Mouse (Mus musculus) adrenal gland, adult 18-20 months (tissue): ENCODE results near the gene Apol10b. TPM values are rescaled to one million over a fixed set of nuclear protein-coding genes. Genes with fewer than 3 reads are reported as not detected.

Experiments
- total RNA-seq, 2 experiments: library from RNA; stranded (reverse); gene quantifications; 1 replicate in 1 of 2; 2 replicates in 1 of 2; pipeline ENCODE4 v1.2.3; 2021

The Apol10b gene
- total RNA-seq, 2 experiments from 2014 or later: 0.20 to 0.96 TPM

Other genes starting within 250 kb of the Apol10b start
- gene Apol7a, start 197.0 kb downstream of the Apol10b start, total RNA-seq: under 1 TPM in 1 of 2 experiments, not detected in 1; 0.22 TPM
- 1 to 10 TPM in 1 of 2 experiments, under 1 TPM in 1; 0.70 to 2.2 TPM for gene Apol9a, start 185.0 kb downstream of the Apol10b start, total RNA-seq
- not detected for gene Apol7b, start 148.6 kb downstream of the Apol10b start, total RNA-seq
- gene Apol10a, start 119.1 kb downstream of the Apol10b start, total RNA-seq: not detected
- gene Apol11a, start 87.9 kb downstream of the Apol10b start, total RNA-seq: under 1 TPM; 0.16 to 0.17 TPM
- not detected for gene Apol7c, start 62.8 kb downstream of the Apol10b start, total RNA-seq
- not detected for gene 1700025B11Rik, start 34.2 kb downstream of the Apol10b start, total RNA-seq
- not detected for gene Gm36245, start 3.1 kb upstream of the Apol10b start, total RNA-seq
- 1 to 10 TPM in 1 of 2 experiments, under 1 TPM in 1; 0.76 to 1.1 TPM for gene Apol11b, start 47.2 kb upstream of the Apol10b start, total RNA-seq
- under 1 TPM in 1 of 2 experiments, not detected in 1; 0.19 TPM for gene Apol7e, start 102.7 kb upstream of the Apol10b start, total RNA-seq
- 1 to 10 TPM in 1 of 2 experiments, under 1 TPM in 1; 0.66 to 1.6 TPM for gene Apol9b, start 132.9 kb upstream of the Apol10b start, total RNA-seq
- not detected for gene Apol8, start 160.9 kb upstream of the Apol10b start, total RNA-seq
- gene Myh9, start 246.1 kb upstream of the Apol10b start, total RNA-seq: 100 to 1,000 TPM; 270 to 287 TPM